ENCODE assay signal across 22 mouse cellular contexts in the genomic region with DNA sequence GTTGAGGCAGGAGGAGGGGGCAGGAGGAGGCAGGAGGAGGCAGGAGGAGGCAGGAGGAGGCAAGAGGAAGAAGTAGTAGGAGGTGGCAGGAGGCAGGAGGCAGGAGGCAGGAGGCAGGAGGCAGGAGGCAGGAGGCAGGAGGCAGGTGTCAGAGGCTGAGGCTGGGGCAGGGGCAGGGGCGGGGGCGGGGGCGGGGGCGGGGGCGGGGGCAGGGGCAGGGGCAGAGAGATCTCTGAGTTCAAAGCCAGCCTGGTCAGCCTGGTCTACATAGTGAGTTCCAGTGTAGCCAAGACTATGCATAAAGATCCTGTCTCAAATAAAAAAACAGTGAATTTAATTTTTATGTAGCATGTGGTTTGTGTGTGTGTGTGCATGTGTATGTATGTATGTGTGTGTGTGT. TPM values are rescaled to one million over a fixed set of nuclear protein-coding genes. Genes with fewer than 3 reads are reported as not detected.
"Had no signal": no experiment of that assay in that cellular context is flagged by ENCODE, and none has a peak within 500 bp of the region (broad histone marks: within the 10 kb centered on the region; RNA-seq: fewer than 3 reads in every experiment).

No protein-coding gene starts in this region.

- H3K9me3 ChIP-seq: limb, embryonic 15.5 days had no signal

- H3K36me3 ChIP-seq: limb, embryonic 15.5 days had no signal

- H3K4me2 ChIP-seq: limb, embryonic 15.5 days; liver, embryonic 11.5 days; lung, embryonic 14.5 days; midbrain, embryonic 11.5 days had no signal

- H3K27ac ChIP-seq: limb, embryonic 15.5 days; liver, embryonic 14.5 days had no signal

- H3K4me3 ChIP-seq: limb, embryonic 15.5 days had no signal

- ATAC-seq: intestine, embryonic 16.5 days; liver, postnatal 0 days had no signal

- DNase-seq: kidney, adult 2 months; kidney, postnatal 10 days; kidney, postnatal 36 days; liver, postnatal 0 days; lung, embryonic 14.5 days; lung, postnatal 14 days; lung, postnatal 4 days; midbrain, embryonic 14.5 days; thymus, adult 2 months; thymus, postnatal 14 days; thymus, postnatal 4 days had no signal

- H3K4me1 ChIP-seq: limb, embryonic 15.5 days had no signal

- H3K9ac ChIP-seq: limb, embryonic 15.5 days; liver, embryonic 14.5 days; liver, postnatal 0 days; lung, embryonic 14.5 days had no signal

RNA-seq across cellular contexts. Expression of gene Akap14, which starts 51.6 kb away (rescaled TPM):
- total RNA-seq: left cerebral cortex, adult 18-20 months; left cerebral cortex, postnatal 25 days; megakaryocyte-erythroid progenitor cell, adult 5-6 weeks had no signal
- polyA plus RNA-seq: intestine, embryonic 16.5 days; kidney, adult 2 months; limb, embryonic 11.5 days; limb, embryonic 15.5 days; liver, postnatal 0 days; small intestine, adult 2 months; spleen, adult 2 months had no signal
